Mouse (Mus musculus) left cerebral cortex, adult 18-20 months (tissue): ENCODE measurements around the gene Drd3. TPM values are rescaled to one million over a fixed set of nuclear protein-coding genes. Genes with fewer than 3 reads are reported as not detected.

Experiments
- DNase-seq, 2 experiments: peaks; one replicate each; pipeline ENCODE4 v3.0.0; 2021 to 2022; ENCODE audit warnings: low spot score in 2 of 2, mixed read lengths in 1 of 2
- microRNA-seq, 2 experiments: library from miRNA; unstranded; fragments of <30 nt; microRNA quantifications; one replicate each; pipeline ENCODE4 v1.2.0; 2021
- total RNA-seq, 2 experiments: library from RNA; stranded (reverse); gene quantifications; 2 replicates each; pipeline ENCODE4 v1.2.3; 2021

The Drd3 gene
- total RNA-seq, 2 experiments from 2014 or later = 0.49 to 0.84 TPM

DNA sequence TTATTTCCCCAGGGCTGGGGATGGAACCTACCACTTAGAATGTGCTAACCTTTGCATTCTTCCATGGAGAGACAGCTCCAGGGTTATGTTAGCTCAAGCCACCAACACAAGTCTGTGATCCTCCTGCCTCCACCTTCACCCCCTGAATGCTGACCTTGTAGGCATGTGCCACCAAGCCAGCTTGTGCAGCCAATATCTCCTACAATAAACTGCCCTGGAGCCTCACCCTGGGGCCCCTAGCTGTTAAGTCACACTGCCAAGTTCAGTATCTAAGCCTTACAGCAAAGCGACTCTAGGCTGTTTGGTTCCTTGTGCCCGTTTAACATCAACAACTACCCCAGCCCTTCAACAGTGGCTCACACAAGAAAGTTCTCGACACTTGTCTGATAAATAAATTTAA lies 47.3 kb downstream of the Drd3 start:
- DNase-seq = no peak

DNA sequence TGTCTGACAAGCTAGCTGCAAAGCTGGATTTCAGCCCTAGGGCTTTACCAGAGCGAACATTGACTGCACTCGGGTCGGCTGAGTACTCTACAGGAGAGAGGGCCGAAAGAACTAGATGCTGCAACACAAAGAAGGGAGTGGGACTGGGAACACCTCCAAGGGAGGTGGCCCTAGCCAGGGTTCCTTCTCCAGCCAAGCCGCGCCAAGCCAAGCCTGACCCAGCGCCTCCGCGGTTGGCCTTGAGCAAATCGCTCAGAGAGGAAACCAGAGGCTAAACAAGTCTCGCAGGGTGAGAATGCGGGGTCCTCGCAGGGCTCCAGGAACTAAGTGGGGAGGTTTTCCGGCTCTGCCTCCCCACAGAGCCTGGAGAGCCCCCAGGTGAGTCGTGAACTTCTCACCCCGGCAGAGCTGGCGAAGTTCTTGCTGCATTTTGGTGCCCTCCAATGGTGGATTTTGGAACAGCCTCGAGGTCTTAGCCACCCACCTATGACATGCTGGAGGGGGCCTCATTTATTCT lies 48.0 kb downstream of the Drd3 start:
- peak; percentile 63 to 77 for DNase-seq

DNA sequence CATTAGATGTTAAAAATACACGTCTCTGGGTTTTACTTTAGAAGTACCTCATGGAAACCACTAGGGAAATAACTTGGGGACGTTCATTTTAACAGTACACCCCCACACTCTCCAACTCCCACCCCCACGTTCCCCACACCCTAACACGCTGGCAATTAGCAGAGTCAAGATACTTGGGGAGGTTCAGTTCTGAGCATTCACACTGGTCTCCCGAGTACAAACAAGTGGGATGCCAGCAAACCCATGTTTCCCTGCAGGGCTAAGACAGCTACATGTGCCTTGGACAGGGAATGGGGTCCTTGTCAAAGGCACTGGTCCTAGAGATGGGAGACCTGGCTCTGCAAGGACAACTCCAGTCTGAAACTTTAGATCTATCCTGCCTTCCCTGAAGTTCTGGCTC lies 48.6 kb downstream of the Drd3 start:
- no peak for DNase-seq

DNA sequence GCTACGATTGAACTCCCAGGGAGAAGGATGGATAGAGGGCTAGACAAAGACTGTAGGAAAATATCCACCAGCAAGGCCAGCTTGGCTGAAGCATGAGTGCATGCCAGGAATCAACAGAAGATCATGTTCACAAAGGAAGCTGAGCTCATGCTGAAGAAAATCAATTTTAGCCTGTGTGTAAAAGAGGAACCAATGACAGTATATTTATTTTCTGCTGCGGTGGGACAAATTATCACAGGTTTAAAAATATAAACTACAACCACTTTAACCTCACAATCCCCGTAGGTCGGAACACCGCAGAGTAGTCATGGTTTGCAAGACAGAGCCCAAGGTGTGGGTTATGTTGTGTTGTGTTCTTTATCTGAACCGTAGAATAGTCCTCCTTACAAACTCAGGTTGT lies 50.5 kb downstream of the Drd3 start:
- no peak for DNase-seq

DNA sequence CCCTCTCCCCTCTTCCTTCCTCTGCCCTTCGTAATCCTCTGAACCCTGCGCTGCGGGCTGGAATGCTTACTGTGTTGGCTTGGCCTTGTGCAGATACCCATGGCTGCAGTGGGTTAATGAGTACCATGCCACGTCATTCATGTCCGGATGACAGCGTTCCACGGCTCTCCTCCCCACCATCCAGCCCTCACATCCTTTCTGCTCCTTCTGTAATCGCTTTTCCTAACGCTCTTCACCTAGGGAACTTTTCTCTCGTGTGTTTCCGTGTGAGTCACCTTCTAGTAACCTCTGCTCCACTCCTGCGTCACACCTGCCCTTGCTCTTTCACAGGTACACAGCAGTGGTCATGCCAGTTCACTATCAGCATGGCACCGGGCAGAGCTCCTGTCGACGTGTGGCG lies 53.2 kb downstream of the Drd3 start:
- DNase-seq = no peak

DNA sequence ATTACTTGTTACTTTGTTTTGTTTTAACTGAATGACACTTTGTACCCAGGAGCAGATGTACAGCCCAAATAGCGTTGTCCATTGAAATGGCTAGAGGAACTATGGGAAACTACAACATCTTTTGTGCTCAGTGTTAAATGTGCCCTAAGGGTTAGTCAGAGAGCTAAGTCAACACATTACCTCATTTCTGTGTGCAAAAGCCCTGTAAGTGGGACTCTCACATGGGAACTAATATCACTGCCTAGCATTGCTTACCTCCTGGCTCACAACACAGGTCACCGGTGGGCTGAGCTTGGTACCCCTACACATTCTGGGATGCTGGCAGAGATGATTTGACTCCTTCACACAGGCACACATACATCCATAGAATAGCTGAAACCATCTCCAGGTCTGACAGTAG lies 55.6 kb downstream of the Drd3 start:
- no peak for DNase-seq

DNA sequence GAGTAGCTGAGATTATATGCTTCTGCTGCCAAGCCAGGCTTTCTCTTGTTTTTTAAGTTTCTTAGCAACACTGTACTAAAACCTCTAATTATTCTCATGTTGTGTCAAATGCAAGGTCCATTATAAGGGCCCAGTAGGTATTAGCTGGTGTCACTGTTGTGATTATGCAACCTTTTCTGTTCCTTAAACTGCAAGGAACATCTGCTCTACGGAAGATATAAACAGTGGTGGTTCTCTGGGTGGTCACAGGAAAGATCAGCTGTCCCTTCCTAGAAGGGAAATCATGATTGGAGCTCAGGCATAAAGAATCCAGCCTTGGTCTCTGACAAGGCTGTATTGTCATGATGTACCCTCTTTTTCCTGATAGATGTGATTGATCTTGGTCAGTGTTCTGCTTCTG lies 57.6 kb downstream of the Drd3 start:
- DNase-seq = no peak

DNA sequence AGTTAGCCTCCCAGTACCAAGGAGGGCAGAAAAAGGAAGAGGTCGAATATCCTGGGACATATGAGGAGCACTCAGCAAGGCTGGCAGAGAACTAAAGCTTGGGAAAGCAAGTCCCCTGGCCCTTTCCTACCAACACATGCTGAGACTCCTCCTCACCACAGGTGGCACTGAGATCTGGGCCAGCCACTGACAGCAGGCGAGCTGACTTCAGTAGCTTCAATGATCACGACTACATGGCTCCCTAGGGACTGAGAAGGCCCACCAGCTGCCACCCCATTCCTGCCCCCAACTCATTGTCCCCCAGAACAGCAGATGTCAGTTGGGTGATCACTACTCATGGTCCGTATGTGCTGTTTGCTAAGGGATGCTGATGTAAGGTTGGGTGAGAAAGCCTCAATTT lies 60.8 kb downstream of the Drd3 start:
- DNase-seq = no peak

DNA sequence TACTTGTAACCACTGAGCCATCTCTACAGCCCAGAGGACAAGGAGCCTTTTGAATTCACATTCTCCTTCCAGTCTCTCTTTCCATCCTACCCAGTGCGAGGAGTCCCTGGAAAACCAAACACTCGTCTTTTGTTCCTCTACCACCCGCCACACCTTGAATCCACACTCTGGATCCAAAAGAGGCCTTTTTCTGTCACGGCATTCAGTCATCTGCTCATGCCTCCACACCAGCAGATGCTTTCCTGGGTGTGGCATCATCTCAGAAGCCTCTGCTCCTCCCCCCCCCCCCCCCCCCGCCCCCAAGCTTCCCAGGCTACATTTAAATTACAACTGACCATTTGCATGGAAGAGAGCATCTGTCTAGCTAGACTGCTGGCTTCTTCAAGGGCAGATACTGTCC lies 62.5 kb downstream of the Drd3 start:
- DNase-seq = no peak

DNA sequence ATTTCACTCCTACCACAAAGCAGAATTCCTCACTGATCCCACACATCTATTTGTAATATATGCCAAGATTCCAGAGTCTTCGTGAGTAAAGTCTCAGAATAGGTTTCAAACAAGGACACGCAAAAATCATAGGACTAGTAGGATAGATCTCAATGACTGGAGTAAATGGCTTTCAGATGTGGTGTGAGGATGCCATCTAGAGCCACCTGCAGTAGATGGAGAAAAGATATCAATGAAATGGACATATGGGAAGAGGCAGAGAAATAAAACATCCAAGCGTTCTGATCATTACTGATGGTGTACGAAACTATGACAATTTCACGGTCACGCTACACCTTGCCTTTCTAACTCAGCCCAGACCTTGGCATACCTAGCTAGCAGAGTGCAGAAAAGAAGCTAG lies 64.6 kb downstream of the Drd3 start:
- no peak for DNase-seq

DNA sequence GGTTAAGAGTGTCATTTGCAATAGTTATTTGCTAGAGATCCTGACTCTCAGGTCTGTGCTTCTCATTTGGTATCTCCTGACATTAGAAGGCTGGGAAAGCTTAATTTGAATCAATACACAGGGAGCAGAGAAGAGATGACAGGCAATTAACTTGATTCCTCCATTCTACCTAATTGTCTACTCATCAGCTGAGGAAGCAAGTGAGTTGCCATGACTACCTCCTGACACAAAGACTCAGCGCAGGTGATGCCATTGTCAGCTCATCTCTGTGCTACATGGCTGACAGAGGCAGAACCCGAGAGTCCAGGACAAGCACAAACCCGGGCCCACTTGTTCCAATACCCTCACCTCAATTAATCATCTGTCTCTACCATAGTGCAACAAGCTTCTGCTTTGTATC lies 73.7 kb downstream of the Drd3 start:
- no peak for DNase-seq

DNA sequence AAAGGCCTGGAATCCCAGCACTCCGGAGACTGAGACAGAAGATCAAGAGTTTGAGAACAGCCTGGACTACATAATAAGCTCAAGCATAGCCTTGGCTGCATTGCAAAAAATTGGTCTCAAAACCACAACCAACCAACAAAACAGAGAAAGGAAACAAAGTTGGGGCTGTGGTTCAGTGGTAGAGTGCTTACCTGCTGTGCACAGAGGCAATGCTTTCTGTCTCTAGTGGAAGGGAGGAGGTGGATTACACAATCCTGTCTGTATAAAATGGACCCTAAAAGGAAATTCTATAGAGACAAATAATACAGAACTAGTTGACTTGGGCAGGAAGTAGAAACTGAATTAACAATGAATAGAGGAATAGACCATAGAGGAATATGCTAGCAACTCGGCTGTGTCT lies 78.1 kb downstream of the Drd3 start:
- no peak for DNase-seq

DNA sequence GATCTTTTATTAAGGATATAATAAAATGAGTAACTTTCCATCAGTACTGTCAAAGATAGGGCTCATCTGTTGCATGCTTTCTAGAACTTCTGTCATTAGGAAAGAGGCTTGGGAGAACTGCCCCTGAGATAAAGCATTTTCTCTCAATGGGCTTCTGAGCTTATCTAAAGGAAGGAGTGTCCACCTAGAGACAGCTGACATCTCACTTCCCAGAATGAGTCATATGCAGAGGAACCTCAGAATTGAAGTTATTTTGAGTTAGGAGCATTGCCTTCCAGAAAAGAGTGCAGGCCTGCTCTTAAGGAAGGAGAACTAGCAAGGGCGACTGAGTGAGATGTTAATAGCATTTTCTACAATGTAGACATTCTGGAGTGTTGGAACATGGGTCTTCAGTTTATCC lies 87.4 kb downstream of the Drd3 start:
- no peak for DNase-seq

DNA sequence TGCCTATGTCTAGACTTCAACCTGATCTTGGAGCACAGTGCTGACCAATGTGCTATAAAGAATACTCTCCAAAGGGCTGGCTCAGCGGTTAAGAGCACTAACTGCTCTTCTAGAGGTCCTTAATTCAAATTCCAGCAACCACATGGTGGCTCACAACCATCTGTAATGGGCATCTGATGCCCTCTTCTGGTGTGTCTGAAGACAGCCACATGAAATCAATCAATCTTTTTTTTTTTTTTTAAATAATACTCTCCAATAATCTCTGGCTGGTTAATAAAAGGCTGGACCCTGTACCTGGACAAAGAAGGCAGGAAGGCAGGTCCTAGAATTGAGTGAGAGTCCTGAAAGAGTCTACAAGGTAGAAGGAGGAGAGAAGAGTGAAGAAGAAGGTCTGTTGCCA lies 96.0 kb downstream of the Drd3 start:
- no peak for DNase-seq

DNA sequence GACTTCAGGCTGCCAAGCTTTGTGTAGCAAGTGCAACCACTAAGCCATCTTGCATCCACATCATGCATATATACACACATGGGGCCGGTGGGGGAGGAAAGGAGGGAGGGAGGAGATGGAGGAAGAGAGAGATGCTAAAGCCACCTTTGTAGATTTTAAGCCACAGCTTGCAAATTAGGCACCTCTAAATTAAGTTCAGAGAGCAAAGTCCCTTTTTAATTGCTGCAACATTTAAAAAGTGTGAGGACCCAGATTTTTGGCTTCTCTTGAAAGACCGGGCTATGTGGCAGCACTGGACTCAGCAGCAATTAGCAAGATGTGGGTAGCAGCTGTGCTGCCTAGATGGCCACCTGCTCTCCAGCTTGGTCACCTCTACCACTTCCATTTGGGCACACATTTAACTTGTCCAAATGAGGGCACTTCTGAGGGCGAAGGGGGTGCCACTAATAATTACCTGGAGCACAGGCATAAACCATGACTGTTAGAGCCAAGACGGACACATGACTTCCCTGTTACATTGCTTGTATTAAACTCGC lies 105.2 kb downstream of the Drd3 start:
- no peak for DNase-seq

DNA sequence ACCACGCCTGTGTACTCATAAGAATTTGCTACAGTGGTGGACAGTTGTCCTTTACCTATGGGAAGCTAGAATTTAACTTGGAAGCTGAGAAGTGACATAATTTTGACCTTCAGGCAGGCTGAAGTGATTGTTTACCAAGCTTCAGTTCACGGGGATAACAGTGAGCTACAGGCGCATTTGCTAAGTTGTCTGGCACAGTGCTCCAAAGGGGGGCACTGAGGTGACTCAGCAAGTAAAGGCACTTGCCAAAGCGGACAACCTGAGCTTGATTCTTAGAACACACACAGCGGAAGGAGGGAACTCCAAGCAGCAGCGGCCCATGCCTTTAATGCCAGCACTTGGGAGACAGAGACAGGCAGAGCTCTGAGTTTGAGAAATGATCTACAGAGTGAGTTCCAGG lies 106.8 kb downstream of the Drd3 start:
- no peak for DNase-seq

DNA sequence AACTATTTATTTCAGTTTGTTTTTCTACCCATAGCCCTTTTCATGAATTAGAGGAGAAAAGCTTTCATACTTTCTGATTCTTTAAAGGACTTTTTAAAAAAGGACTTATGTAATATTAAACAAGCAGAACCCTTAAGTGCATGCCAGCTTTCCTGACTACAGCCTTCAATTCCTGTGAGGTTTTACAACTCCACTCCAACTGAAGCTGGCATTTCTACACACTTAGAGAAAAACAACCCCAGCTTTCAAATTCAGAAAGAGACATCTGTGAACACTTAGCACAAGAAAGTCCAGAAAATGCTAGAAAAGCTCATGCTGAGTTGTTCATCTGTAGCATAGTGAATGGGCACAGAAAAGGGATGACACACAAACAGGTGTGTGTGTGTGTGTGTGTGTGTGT lies 116.0 kb downstream of the Drd3 start:
- DNase-seq = no peak

DNA sequence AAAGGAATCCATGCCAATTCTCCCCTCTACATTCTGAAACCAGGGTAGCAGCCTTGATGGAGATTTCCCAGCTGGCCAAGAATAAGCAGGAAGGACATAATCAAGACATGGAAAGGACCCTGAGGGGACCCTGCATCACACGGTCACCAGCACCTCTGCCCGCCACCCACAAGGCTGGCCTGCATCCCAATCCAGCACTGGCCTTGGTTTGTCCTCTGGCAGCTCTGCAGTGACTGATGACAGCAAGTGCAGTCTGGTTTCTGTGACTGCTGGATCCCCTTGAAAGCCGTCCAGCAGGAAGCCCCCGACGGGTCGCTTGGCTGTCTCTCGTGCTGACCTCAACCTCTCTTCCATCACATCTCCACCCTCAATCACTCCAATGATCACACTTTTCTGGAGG lies 117.6 kb downstream of the Drd3 start:
- DNase-seq = no peak

Small RNA genes within 50 kb of the gene (microRNA-seq; reads per million reads assigned to microRNA genes)
- gene Gm25996 = 0 reads per million in 2 experiments

Other genes with a start within 250 kb of the Drd3 start
- not detected for gene Tigit, start 89.9 kb upstream of the Drd3 start, total RNA-seq
- gene Ccdc191, start 135.8 kb downstream of the Drd3 start, total RNA-seq = 1 to 10 TPM; 3.9 to 5.4 TPM
- gene Qtrt2, start 172.8 kb downstream of the Drd3 start, total RNA-seq = 10 to 100 TPM; 30.2 to 34.8 TPM
- gene Zdhhc23, start 225.8 kb downstream of the Drd3 start, total RNA-seq = 10 to 100 TPM; 25.4 to 26.6 TPM